ENCODE assay signal across 8 mouse cellular contexts in genomic region chr13:46218101-46218701, GRCm38 (mm10). TPM values are rescaled to one million over a fixed set of nuclear protein-coding genes. Genes with fewer than 3 reads are reported as not detected.
DNase-seq lines count a peak whose midpoint lies in the region; ATAC-seq lines count a peak whose summit lies in the region.
"Had no signal": no experiment of that assay in that cellular context is flagged by ENCODE, and none has a peak within 500 bp of the region (broad histone marks: within the 10 kb centered on the region; RNA-seq: fewer than 3 reads in every experiment).

No protein-coding gene starts in this region.

- H3K4me1 ChIP-seq in forebrain, embryonic 12.5 days: peaks cover 21% of the 10 kb centered on the region
- H3K4me1 ChIP-seq in hindbrain, embryonic 15.5 days (replicated peaks): peaks cover 27% of the 10 kb centered on the region
- H3K4me1 ChIP-seq: neural tube, embryonic 12.5 days had no signal

- H3K4me3 ChIP-seq in forebrain, embryonic 12.5 days (replicated peaks): peak overlapping the region; percentile 21
- peak overlapping the region; percentile 31 for H3K4me3 ChIP-seq in hindbrain, embryonic 15.5 days
- H3K4me3 ChIP-seq: neural tube, embryonic 12.5 days had no signal

- H3K27me3 ChIP-seq in forebrain, embryonic 12.5 days: no peaks in the 10 kb centered on the region
- H3K27me3 ChIP-seq in hindbrain, embryonic 15.5 days: no peaks in the 10 kb centered on the region
- H3K27me3 ChIP-seq: neural tube, embryonic 12.5 days had no signal

- peak; percentile 65; the same call in 1 of the 2 replicates for ATAC-seq in forebrain, embryonic 12.5 days (ENCODE audit: low FRiP score)
- peak; percentile 78; the same call in 1 of the 2 replicates for ATAC-seq in hindbrain, embryonic 15.5 days (ENCODE audit: low FRiP score, low read depth)

- H3K36me3 ChIP-seq in forebrain, embryonic 12.5 days (replicated peaks): no peaks in the 10 kb centered on the region
- H3K36me3 ChIP-seq in hindbrain, embryonic 15.5 days: no peaks in the 10 kb centered on the region
- H3K36me3 ChIP-seq: neural tube, embryonic 12.5 days had no signal

- 55% methylated on average over 20 of the region's 20 CpGs for WGBS in forebrain, embryonic 12.5 days
- WGBS in hindbrain, embryonic 15.5 days: 35% methylated on average over 20 of the region's 20 CpGs

- H3K27ac ChIP-seq in forebrain, embryonic 12.5 days: peak overlapping the region; percentile 59
- H3K27ac ChIP-seq in hindbrain, embryonic 15.5 days (replicated peaks): peak overlapping the region; percentile 60
- H3K27ac ChIP-seq: neural tube, embryonic 12.5 days had no signal

- DNase-seq in Muller cell, postnatal 12 days (ENCODE audit: inconsistent ontology term): peak; percentile 63
- peak; percentile 52 for DNase-seq in adrenal gland, adult 8-10 months
- DNase-seq in left cerebral cortex, adult 18-20 months (ENCODE audit: low spot score in 2 of 2): peak; percentile 58 to 63
- DNase-seq in retina, postnatal 1 day: peak; percentile 70
- DNase-seq in embryo, embryonic 10 days (ENCODE audit: low spot score): no peak

- no peaks in the 10 kb centered on the region for H3K9me3 ChIP-seq in forebrain, embryonic 12.5 days
- H3K9me3 ChIP-seq in hindbrain, embryonic 15.5 days: no peaks in the 10 kb centered on the region
- H3K9me3 ChIP-seq: neural tube, embryonic 12.5 days had no signal

- H3K9ac ChIP-seq in forebrain, embryonic 12.5 days: no peak overlapping the region
- H3K9ac ChIP-seq in hindbrain, embryonic 15.5 days: peak overlapping the region; percentile 26; the same call in 1 of the 2 replicates
- H3K9ac ChIP-seq: neural tube, embryonic 12.5 days had no signal

- H3K4me2 ChIP-seq in forebrain, embryonic 12.5 days: peak overlapping the region; percentile 44
- H3K4me2 ChIP-seq in hindbrain, embryonic 15.5 days: peak overlapping the region; percentile 56
- H3K4me2 ChIP-seq: neural tube, embryonic 12.5 days had no signal

RNA-seq across cellular contexts. Expression of gene Stmnd1, which starts 55.3 kb away (rescaled TPM):
- total RNA-seq in adrenal gland, adult 8-10 months (2022): under 1 TPM in 1 of 4 experiments, not detected in 3; 0.25 TPM
- polyA plus RNA-seq in forebrain, embryonic 12.5 days (2016; fragmentation: Nextera tagmentation; extraction: Ambion mirVana): not detected in 2 replicates
- polyA plus RNA-seq in hindbrain, embryonic 15.5 days (2015; fragmentation: Nextera tagmentation; extraction: Ambion mirVana): 0.10 TPM in 1 of 2 replicates, not detected in the other
- not detected for total RNA-seq in left cerebral cortex, adult 18-20 months (2021)
- polyA plus RNA-seq: neural tube, embryonic 12.5 days had no signal
